Mouse (Mus musculus) cerebellum, adult 11 months (tissue): ENCODE results near the gene Stk24.

Source experiments
- DNase-seq: peaks from one replicate; pipeline ENCODE4 v3.0.0; 2022

The Stk24 gene

DNA sequence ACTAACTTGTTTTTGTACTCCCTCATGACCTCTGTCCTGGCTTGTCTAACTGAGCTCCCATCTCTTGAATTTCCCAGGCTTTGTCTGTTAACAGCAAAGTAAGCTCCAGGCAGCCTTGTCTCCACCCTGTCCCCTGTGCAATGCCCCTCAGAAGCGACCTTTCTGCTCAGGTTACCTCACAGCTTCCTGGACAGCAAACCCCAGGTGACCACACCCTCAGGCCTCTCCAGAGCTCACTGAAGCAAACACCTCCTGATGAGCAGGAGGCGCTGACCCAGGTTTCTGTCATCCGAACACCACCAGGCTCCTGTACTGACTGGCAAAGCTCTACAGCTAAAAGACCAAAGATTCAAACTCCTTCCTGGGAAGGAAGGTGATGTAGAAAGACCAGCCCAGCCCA lies 69.9 kb downstream of the Stk24 start:
- no peak for DNase-seq

DNA sequence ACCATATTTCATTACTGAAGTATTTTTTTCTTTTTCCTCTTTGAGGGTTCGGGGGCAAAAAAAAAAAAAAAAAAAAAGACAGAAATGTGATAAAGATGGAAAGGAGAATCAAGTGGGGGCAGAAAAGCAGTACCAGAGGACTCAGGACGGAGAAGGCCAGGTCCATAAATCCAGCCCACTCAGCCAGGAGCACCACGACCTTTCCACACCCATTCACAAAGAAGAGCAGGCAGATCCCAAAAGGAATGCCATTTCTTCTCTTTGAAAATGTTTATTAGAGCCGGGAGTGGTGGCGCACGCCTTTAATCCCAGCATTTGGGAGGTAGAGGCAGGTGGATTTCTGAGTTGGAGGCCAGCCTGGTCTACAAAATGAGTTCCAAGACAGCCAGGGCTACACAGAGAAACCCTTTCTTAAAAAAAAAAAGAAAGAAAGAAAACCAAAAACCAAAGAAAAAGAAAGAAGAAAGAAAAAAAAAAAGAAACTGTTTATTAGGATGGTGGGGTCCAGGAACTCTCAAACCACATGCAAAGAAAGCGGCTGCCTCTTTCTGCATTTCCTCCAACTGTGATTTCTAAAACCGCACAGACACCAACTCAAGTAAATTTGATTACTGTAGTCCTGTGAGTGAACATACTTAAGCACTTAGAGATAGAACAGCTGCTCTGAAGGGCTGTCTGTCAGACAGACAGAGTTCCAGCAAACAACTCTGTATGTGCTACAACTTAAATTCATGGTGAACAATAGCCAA lies 74.3 kb downstream of the Stk24 start:
- DNase-seq, result no peak

DNA sequence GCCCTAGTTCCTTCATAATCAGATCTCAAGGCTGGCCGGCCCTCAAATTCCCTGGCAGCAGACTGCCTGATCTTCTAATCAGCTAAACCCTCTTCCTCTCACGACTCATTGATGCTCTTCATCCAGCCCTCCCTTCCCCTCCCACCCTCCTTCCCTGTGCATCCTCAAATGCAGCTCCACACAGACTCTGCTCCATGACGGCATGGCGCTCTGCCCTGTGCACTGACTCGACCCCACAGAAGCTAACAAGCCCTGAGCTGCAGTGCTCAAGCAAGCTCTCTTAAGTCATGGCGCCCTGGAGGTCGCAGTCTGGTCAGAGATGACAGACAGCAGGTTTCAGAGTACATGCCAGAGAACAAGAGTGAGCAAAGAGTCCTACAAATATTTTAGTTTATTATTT lies 75.3 kb downstream of the Stk24 start:
- DNase-seq, result no peak

DNA sequence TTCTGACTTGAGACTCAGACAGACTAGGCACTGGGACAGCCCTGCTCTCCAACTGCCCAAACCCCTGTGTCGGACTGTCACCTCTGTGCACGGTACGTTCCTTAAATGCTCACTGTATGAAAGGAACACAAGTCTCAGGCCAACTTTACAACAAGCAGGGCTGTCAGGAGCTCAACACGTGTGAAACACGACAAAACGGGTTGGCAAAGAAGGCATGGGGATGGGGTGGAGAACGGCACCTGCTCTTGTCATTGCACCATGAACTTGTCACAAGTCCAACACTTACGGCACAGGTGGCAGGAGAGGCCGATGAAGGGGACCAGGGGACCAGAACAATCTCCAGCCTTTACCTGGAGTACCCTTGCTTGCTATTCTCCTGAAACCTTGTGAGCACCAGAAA lies 80.7 kb downstream of the Stk24 start:
- DNase-seq, result no peak

DNA sequence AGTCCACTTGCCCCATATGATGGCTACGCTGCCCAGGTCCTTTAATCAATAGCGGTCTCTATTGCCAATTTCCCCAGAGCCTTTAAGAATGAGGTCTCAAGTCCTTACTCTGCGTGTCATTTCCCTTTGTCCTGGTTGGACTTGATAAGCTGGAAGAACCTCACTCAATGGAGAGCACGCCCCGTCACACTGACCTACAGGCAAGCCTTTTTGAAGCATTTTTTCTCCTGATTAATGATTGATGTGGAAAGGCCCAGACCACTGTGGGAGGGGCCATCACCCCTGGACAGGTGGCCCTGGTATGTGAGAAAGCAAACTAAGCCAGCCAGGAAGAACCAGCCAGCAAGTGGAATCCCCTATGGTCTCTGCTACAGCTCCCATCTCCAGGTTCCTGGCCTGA lies 81.3 kb downstream of the Stk24 start:
- no peak for DNase-seq

DNA sequence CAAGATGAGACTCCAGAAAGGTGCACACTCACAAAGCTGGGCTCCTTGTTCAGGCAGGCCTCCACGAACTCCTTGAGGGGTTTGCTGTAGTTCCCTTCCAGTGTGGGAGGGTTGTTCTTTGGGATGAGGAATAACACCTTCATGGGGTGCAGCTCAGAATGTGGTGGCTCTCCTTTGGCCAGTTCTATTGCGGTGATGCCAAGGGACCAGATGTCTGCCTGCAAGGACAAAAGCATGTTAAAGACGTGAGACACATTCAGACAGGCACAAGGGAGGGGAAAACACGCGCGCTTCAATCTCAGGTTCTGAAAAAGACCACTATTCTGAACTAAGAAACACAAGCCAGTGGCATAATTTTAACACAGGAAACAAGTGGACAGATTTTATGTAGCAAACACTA lies 82.7 kb downstream of the Stk24 start:
- DNase-seq, result no peak

DNA sequence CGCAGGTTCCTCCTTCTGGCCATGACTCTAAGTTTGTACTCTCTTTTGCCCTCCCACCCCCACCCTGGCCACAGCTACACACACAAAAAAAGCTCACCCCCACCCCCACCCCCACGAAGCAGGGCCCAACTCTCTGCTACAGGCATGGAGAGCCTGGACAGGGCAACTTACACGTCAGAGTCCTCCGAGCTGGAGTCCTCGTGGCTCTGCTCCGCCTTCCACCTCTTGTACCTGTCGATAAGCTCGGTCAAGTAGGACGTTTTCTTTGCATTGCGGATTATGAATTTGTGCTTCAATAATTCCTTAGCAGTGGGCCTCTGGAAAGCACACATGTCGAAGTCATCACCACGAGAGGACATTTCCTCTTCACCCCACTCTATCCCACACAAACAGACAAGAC lies 85.3 kb downstream of the Stk24 start:
- no peak for DNase-seq

DNA sequence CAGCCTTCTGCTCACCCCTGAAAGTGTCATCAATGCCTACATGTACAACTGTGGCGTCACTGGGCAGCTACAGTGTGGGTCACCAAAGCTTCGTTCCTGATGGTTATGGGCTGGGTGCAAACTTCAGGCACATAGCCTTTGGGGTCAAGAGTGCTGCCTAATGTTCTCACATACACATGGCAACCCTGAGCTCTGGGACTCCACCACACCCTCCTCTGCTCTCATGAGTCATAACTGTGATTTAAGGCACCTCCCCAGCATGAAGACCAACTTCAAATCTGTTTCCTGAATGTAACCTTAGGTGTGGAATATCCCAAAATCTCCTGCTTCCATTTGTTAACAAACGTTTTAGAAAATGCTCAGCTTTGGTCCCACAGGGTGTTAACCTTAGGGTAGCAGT lies 87.4 kb downstream of the Stk24 start:
- no peak for DNase-seq

DNA sequence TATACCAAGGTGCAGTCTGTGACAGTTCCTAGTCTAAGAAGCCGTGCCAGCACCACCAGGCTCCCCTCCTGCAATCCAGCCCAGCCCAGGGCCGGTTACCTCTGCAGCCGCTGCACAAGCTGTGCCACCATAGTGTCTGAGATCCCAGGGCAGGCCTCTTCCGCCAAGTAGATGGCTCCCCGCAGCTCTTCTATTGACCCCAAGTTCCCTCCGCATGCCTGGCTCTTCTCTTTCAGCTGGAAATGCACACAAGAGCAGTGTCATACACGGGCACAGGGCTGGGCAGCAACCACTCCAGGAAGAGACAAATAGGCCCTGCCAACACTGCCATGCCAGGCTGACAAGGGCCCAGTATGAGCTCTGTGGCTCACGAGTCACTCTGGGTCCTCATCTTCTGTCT lies 87.9 kb downstream of the Stk24 start:
- no peak for DNase-seq

DNA sequence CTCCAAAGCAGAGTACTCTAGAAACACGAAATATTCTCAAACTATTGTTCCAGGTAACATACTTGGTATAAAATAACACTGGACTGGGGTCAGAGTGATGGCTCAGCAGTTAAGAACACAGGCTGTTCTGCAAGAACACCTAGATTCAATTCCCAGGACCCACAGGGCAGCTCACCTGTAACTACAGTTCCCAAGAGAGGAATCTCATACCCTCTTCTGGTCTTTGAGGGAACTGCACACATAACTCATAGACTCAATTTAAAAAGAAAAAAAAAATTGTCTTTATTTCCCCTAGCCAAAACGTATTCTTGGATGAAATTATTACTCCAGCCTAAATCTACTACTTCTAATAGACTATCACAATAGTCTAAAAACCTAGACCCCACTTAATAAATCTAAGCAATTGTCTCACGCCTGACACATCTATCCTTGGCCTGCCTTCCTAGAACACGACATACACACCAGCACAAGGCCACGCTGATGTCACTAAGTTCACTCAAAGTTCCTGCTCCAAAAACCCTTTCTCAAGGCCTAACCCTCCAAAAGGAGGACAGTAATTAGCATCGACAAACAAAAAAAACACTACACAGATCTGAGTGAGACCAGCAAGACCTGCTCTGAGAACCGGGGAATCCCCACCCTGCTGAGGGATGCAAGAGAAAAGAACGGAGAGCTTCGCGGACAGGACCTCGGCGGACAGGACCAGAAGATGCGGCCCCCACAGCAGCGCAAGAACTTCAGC lies 94.3 kb downstream of the Stk24 start:
- no peak for DNase-seq

DNA sequence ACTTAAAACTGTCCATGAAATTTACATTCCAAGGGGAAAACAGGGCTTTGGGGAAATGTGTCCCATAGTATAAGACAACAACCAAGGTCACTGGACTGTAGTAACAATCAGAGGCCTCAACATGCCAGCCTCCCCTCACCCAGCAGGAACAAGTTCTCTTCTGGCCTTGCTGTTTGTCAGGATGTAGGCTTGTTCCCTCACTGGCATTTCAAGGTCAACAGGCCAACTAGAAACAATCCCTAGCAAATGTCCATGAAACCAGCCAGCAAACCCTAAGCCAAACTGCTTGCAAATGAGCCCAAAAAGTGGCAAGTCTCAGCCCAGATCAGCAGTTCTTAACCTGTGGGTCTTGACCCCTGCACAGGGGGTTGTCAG lies 98.5 kb downstream of the Stk24 start:
- DNase-seq, result no peak

DNA sequence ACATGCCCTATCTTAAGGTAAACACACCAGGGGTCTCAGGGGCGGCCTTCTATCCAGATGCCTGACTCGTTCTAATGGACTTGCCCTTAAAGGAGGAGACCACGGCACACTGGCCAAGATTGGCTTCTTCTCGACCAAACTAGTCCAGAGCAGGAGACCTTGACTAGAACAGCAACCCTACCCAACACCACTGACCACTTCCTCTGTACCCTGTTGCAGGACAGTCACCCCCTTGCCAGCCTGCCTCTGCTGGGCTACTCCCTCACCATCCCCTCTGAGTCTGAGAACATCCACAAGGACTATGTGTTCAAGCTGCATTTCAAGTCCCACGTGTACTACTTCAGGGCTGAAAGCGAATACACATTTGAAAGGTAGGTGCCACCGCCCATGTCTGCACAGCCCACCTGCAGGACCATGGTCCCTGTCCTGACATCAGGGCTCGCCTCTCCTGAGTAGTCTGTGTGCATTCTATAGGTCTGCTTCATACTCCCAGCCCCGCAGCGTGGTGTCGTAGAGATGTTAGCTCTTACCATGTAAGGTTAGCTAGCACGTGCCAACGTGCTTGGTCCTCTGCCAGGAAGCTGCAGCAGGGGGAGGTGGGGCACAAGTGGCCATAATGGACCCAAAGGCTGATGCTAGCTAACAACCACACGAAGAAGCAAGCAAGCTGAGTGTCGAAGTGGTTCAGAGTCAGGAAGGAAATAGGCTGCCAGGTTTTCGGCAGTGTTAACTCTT lies 99.0 kb downstream of the Stk24 start:
- no peak for DNase-seq

DNA sequence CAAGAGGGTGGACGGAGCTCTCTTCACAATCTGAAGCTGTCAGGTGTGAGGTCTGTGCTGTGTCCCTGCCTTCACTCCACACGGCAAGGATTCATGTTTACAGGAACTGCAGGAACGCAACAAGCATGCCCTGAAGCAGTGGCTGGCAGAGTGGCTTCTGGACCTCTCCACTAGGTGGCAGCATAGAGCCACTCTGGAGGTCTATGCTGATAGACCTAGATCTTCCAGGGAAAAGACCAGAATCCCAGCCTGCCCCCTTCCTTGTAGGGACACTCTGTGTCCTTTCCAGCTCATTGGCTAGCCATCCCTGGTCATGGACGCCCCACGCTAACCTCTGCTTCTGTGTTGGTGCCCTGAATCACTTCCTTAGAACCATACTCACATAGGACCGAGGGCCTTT lies 100.7 kb downstream of the Stk24 start:
- DNase-seq, result peak; percentile 72

DNA sequence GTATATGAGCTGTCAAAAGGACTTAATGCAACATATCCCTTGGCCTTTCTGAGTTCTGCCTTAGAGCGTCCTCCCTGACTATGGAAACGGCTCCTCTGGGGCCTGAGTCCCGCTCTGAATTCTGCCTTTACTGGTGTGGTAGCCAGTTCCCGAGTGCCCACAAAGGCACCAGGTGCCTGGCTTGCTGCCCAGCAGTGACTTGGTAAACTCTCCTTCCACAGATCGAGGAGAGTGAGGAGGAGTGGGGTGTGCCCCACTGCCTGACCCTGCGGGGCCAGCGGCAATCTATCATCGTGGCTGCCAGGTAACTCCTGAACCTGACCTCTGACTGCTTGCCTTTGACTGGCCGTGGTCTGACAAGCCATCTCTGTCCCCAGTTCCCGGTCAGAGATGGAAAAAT lies 103.8 kb downstream of the Stk24 start:
- no peak for DNase-seq

DNA sequence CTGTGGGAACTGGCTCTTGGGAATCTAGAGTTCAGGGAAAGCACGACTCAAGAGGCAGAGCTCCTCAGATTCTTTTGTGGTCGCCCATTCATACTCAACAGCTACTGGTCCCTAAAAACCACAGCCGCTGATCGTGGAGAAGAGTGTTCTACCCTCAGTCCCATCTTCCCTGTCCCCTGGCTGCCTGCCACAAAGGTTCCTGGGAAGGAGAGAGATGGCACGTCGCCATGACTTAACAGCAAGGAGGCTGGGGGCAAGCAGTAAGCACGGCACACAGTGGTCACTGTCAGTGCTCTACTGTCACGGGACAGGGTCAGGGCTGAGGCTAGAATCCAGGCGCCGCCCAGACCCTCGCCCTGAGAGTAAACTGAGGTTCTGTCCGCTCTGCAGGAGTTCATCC lies 104.8 kb downstream of the Stk24 start:
- DNase-seq, result no peak

DNA sequence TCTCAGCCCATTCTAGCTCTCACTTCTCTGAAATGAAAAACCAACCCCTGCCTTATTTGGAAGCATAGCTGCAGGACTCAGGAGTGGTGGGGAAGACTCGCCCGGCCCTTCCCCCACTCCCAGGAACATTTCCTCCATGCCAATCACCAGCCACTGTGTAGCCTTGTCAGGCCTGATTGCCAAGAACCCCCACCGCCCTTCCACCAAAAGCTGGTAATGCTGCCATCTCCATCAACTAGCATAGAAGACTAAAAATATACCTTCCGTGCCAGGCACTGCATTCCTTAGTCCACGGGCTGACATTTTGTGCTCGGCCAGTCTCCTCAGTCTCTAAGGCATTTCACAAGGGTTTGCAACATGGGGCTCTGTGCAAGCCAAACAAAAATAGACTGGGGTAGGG lies 109.3 kb downstream of the Stk24 start:
- DNase-seq, result no peak

DNA sequence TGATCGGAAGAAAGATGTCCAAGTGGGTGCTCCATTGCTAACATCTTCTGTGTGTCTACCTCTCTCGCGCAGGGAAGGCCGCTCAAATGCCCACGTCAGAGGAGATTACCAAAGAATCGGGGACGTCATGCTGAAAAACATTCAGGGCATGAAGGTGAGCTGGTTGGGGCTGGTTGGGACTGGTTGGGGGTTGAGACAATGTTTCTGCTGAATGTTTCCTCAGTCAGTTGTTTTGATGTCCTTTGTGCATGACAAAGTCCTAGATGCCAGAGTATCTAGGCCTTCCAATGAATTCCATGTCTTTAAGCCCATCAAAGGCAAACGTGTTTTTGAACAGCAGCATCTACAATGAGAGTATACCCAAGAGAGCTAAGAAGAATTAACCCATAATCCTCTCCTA lies 112.0 kb downstream of the Stk24 start:
- DNase-seq, result no peak

DNA sequence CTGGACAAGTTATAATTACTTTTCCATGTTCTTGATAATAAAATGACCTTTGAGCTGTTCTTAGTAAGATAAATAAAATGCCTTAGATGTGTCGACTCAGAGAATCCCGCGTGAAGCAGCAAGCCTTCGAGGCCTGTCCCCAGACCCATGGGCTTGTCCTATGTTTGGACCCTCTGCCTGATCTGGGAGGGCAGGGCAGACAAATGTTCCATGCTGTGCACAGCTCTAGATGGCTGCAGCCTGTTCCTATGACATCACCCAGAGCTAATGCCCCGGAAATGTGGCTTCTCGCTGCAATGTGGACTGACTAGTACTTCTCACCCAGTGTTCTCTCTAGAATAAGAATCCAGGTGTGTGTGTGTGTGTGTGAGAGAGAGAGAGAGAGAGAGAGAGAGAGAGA lies 115.4 kb downstream of the Stk24 start:
- DNase-seq, result no peak

DNA sequence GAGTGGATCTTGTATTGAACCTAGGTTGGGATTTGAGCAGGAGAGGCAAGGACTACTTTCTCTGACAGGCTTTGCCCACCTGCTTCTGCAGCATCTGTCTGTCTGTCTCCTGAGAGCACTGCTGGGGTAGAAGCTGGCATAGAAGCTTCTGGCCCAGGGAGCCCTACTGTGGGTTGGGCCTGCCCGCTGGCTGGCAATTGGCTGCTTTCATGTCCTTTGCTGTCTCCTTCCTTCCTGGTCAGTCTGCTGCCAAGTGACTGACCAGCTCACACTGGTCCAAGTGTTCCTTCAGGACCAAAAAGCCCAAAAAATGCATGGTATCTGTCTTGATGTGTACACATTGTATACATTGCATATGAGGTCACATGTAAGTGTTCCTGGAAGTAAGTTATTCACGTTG lies 115.9 kb downstream of the Stk24 start:
- no peak for DNase-seq

DNA sequence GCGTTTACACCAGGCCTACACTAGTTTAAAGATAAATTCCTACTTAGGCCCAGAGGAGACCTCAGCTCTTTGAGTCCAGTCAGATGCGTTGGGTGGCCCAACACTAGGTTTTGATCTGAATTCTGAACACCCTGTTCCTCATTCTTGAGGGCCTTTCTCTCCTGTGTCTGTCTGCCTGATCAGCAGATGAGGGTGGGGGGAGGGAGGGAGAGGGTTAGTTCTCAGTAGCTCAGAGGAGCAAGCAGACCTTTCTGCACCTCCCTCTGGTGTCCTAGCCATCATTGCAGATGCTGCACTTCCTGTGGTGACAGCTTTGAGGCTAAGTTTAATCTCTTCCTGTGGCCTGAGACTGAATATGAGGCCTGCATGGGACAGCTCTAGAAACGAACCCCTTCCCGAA lies 117.2 kb downstream of the Stk24 start:
- DNase-seq, result no peak

DNA sequence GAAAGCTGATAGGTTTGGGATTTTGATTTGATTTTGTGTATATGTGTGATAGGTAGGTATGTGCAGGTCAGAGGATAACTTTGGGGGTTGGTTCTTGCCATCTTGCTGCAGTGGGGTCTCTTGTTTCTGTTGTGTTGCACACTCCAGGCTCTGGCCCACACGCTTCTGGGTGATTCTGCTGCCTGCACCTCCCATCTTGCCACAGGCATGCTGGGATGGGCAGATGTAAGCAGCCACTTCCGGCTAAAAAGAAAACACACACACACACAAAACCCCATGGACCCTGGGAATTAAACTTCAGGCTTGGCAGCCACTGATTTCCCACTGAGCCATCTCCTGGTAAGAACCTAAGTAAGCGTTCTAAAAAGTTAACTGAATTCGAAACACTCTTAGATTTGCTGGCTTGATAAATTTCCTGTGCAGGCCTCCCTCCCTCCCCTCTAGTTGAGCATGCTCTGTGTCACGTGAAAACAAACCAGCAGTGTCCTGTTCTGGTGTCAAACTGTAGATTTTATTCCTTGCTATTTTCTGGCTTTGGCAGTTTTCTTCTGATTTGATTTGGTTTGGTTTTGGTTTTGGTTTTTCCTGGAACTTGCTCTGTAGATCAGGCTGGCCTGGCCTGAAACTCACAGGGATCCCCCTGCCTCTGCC lies 118.5 kb downstream of the Stk24 start:
- DNase-seq, result no peak

DNA sequence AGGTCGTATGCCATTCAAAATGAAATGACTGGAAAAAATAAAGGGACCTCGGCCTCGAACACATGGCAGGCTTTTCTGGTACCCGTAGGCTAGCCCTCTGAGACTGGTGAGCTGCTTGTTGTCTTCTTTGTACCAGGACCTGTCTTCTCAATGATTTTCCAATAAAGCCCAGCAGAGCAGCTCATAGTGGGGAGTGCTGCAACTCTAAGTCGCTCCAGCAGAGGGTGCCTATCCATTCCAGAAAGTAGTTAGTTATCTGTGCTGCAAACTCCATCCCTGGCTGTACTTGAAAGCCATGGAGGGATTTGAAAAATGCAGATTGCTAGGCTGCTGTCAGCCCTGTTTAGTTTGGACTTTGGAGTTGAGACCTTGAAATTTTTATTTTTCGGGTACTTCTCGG lies 120.0 kb downstream of the Stk24 start:
- no peak for DNase-seq

DNA sequence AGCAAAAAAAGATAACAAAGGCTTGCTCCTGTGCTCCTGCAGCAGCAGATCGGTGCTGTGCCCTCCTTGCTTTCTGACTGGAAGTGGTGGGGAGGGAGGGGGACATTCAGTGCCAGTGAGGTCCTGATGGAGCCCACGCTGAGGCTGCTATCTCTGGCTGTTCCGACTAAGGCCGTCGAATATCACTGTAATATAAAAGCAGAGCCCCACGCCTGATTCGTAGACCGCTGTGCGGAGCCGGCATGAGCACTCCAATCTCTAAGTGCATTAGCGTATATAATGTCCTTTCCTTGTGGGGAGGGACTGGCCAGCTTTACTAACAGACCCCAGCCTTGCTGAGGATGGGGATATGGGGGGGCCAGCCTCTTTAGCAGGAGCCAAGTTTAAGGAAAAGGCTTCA lies 120.5 kb downstream of the Stk24 start:
- DNase-seq, result no peak

DNA sequence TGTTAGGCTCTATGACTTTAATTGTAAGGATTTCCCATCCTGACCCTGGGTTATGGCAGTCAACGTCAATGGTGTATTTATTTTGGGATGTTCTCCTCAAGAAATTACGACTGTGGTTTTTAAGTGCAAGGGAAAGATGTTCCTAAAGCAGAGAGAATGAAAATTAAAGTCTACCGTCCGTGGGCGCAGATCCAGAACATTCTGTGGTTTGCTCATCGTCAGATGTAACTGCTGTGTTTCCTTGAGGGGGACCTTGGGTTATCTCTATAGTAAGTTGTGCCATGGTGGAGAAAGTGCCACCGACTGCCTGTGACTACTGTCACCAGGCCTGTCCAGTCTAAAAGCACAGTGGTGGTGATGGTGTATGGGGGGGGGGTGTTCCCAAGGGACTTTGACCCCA lies 122.9 kb downstream of the Stk24 start:
- no peak for DNase-seq
